Mouse (Mus musculus) small intestine, adult 2 months (tissue): ENCODE results near the gene Lrrc28. TPM values are rescaled to one million over a fixed set of nuclear protein-coding genes. Genes with fewer than 3 reads are reported as not detected.

Experiments used
- H3K27ac ChIP-seq: fragments of 200-500 bp; 2 replicates; pipeline ENCODE4 v1.5.1; 2012; ENCODE audit warnings: low read depth, low read length, control low read depth, inconsistent platforms; ENCODE audit not compliant: insufficient read depth
- H3K27me3 ChIP-seq: fragments of 200-500 bp; 2 replicates; pipeline ENCODE4 v1.6.1; 2012; ENCODE audit warnings: mild to moderate bottlenecking, moderate library complexity, low read length, inconsistent platforms; ENCODE audit not compliant: control insufficient read depth, insufficient read depth
- H3K36me3 ChIP-seq: fragments of 200-500 bp; 2 replicates; pipeline ENCODE4 v1.6.1; 2012; ENCODE audit warnings: mild to moderate bottlenecking, low read length, control low read depth, inconsistent platforms; ENCODE audit not compliant: control insufficient read depth, insufficient read depth
- H3K4me1 ChIP-seq: fragments of 200-500 bp; 2 replicates; pipeline ENCODE4 v1.6.1; 2012; ENCODE audit warnings: low read length, inconsistent platforms, mixed read lengths; ENCODE audit not compliant: control insufficient read depth, insufficient read depth, insufficient read length
- H3K4me3 ChIP-seq: fragments of 200-500 bp; 2 replicates; pipeline ENCODE4 v1.5.1; 2012; ENCODE audit warnings: low read depth, mild to moderate bottlenecking, control low read depth, inconsistent platforms, low read length, moderate library complexity
- CTCF ChIP-seq: fragments of 200-500 bp; IDR thresholded peaks from 2 replicates; pipeline ENCODE4 v1.5.1; 2012; ENCODE audit warnings: low read depth, mild to moderate bottlenecking, control low read depth, inconsistent platforms, low read length, moderate library complexity, mixed read lengths; ENCODE audit not compliant: insufficient replicate concordance, insufficient read length; ENCODE audit errors: extremely low read depth
- POLR2A ChIP-seq: fragments of 200-500 bp; IDR thresholded peaks from 2 replicates; pipeline ENCODE4 v1.6.1; 2012; ENCODE audit warnings: low read depth, mild to moderate bottlenecking, control low read depth, inconsistent platforms, low read length, moderate library complexity
- WGBS: fragments of 180-500 bp; shearing (Covaris S2); methylation state at CpG from one replicate; pipeline ENCODE4 v1.1.7; 2018; 5-methylcytosine and 5-hydroxymethylcytosine counted together
- polyA plus RNA-seq: library from polyadenylated mRNA; depleted of rRNA; stranded (reverse); fragments of >200 nt; gene quantifications from 2 replicates; pipeline ENCODE4 v1.2.3, GENCODE M21; 2012

Gene Lrrc28
- polyA plus RNA-seq, 1 experiment, result 16.6 TPM

- Histone ChIP-seq H3K4me1 (no peaks in the 10 kb centered on the region), H3K27ac (no peak overlapping the region), H3K36me3 (no peaks in the 10 kb centered on the region), H3K4me3 (no peak overlapping the region), H3K27me3 (no peaks in the 10 kb centered on the region)
- TF ChIP-seq POLR2A, result no peak
- no peak for TF ChIP-seq CTCF
- 62% methylated on average over 7 of the region's 7 CpGs for WGBS
Measured at GRCm38 (mm10) chr7:67578783-67579482, 66.1 kb downstream of the Lrrc28 start.

DNA sequence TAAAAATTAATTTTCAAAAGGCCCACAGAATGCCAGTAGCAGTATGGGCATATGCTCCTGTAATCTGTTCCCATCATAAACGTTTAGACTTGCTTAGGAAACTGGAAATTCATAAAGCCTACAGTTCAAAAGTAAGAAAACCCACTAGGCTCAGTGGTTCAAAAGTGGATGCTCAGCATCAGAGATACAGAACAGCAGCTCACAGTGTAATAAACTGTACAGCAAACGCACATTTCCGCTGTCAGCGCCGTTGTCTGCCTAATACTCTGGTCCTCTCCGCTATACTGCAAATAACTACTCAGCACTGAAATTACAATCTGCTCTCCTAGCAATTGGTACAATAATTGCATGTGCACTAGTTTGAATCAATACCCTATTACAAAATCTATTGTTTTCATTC is 67.0 kb downstream of the Lrrc28 start:
- 85% methylated on average over 6 of the region's 6 CpGs for WGBS
- TF ChIP-seq CTCF (no peak), POLR2A (no peak)

GRCm38 (mm10) chr7:67566510-67567237 is 78.4 kb downstream of the Lrrc28 start:
- no peaks in the 10 kb centered on the region for H3K27me3 ChIP-seq
- TF ChIP-seq POLR2A (no peak), CTCF (no peak)
- no peak overlapping the region for H3K27ac ChIP-seq
- H3K4me1 ChIP-seq, result peaks cover 3% of the 10 kb centered on the region; the same call in 1 of the 2 replicates
- H3K4me3 ChIP-seq, result no peak overlapping the region
- no peaks in the 10 kb centered on the region for H3K36me3 ChIP-seq
- 74% methylated on average over 8 of the region's 8 CpGs for WGBS

More for the DNA sequence above, 67.0 kb downstream of the Lrrc28 start:
- Histone ChIP-seq H3K27me3 (no peaks in the 10 kb centered on the region), H3K4me3 (no peak overlapping the region), H3K36me3 (no peaks in the 10 kb centered on the region), H3K4me1 (no peaks in the 10 kb centered on the region), H3K27ac (no peak overlapping the region)

DNA sequence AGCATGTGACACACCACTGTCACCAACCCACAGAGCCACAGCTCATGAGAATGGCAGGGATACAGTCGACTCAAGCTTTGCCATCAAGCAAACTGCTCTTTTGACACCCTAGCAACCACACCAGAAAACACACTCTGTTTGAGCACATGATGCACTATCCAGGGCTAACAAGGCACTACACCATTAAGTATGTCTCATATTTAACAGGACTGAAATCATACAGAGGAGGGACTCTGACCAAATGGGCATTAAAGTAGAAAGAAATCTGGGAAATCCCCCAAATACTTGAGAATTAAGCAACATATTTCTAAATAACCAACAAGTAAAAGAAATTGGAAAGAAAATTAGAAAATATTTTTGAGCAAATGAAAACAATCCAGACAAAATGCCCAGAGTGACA is 79.9 kb downstream of the Lrrc28 start:
- 57% methylated on average over 1 of the region's 1 CpGs for WGBS
- Histone ChIP-seq H3K36me3 (no peaks in the 10 kb centered on the region), H3K4me3 (no peak overlapping the region), H3K4me1 (peaks cover 3% of the 10 kb centered on the region; the same call in 1 of the 2 replicates), H3K27me3 (no peaks in the 10 kb centered on the region), H3K27ac (no peak overlapping the region)
- TF ChIP-seq POLR2A (no peak), CTCF (no peak)

GRCm38 (mm10) chr7:67562176-67562575 is 82.9 kb downstream of the Lrrc28 start:
- no peak overlapping the region for H3K4me3 ChIP-seq

DNA sequence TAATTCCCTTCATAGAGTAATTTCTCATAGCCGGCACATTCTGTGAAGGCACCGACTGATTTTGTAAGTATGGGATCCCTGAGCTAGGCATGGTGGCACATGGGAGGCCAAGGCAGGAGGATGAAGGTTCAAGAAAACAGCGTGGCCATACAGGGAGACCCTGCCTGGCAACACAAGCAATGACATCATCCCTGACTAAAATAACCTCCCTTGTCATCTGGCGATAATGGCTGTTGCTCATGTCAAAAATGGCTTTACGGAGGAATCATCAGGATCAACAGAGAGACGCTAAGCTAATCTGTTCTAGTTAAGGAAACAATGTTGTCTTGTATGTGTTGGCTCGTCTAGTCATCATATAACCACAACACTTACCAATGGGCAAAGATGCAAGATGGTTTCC is 85.6 kb downstream of the Lrrc28 start:
- TF ChIP-seq CTCF (no peak), POLR2A (no peak)

More at GRCm38 (mm10) chr7:67562176-67562575, 82.9 kb downstream of the Lrrc28 start:
- H3K36me3 ChIP-seq, result no peaks in the 10 kb centered on the region
- WGBS, result 68% methylated on average over 12 of the region's 12 CpGs
- TF ChIP-seq CTCF (no peak), POLR2A (no peak)
- peaks cover 3% of the 10 kb centered on the region; the same call in 1 of the 2 replicates for H3K4me1 ChIP-seq
- H3K27me3 ChIP-seq, result no peaks in the 10 kb centered on the region
- H3K27ac ChIP-seq, result no peak overlapping the region

GRCm38 (mm10) chr7:67558230-67558629 is 86.8 kb downstream of the Lrrc28 start:
- TF ChIP-seq CTCF (no peak), POLR2A (no peak)
- Histone ChIP-seq H3K36me3 (no peaks in the 10 kb centered on the region), H3K4me1 (peaks cover 3% of the 10 kb centered on the region; the same call in 1 of the 2 replicates), H3K4me3 (no peak overlapping the region), H3K27ac (no peak overlapping the region), H3K27me3 (no peaks in the 10 kb centered on the region)
- 32% methylated on average over 5 of the region's 5 CpGs for WGBS

More for the DNA sequence above, 85.6 kb downstream of the Lrrc28 start:
- Histone ChIP-seq H3K27me3 (no peaks in the 10 kb centered on the region), H3K4me1 (peaks cover 3% of the 10 kb centered on the region; the same call in 1 of the 2 replicates), H3K4me3 (no peak overlapping the region), H3K36me3 (no peaks in the 10 kb centered on the region), H3K27ac (no peak overlapping the region)
- 94% methylated on average over 7 of the region's 7 CpGs for WGBS
